Mouse (Mus musculus): Measurements from ENCODE around the gene Fam171b.

GRCm38 (mm10) chr2:83791330-83792073 is 20.9 kb upstream of the Fam171b start:
- TF ChIP-seq POLR2A (IDR thresholded peaks at IDR 0.05; ENCODE audit: low read depth, low read length) (no peak), CTCF (IDR thresholded peaks at IDR 0.05; ENCODE audit: extremely low read depth, insufficient read length, insufficient replicate concordance, low read depth, low read length) (no peak)
